Mouse (Mus musculus): ENCODE measurements around the gene Crmp1. TPM values are rescaled to one million over a fixed set of nuclear protein-coding genes. Genes with fewer than 3 reads are reported as not detected.

Gene Crmp1
- polyA plus RNA-seq, 1 experiment from 2014 or later: 27.7 TPM

Other genes starting within 250 kb of the Crmp1 start
- gene Gm1043, start 156.6 kb upstream of the Crmp1 start, polyA plus RNA-seq (2015; fragmentation: Nextera tagmentation; extraction: Ambion mirVana): 0.04 and 0.10 TPM in 2 replicates
- gene Evc, start 95.0 kb downstream of the Crmp1 start, polyA plus RNA-seq (2015; fragmentation: Nextera tagmentation; extraction: Ambion mirVana): 12.0 and 13.7 TPM in 2 replicates
- gene Evc2, start 96.6 kb downstream of the Crmp1 start, polyA plus RNA-seq (2015; fragmentation: Nextera tagmentation; extraction: Ambion mirVana): 13.5 and 14.2 TPM in 2 replicates

Measured in stomach, embryonic 15.5 days (tissue).